Mouse (Mus musculus) layer of hippocampus, postnatal 14 days (tissue): Measurements from ENCODE around the gene Ltbp1. TPM values are rescaled to one million over a fixed set of nuclear protein-coding genes. Genes with fewer than 3 reads are reported as not detected.
"Not testable (repeated sequence)": the region's sequence is repeated elsewhere in the genome, so short reads cannot be mapped to it uniquely, and the experiment has no call there.

Experiments
- DNase-seq, 2 experiments: peaks; one replicate each; pipeline ENCODE4 v3.0.0; 2021 to 2022; ENCODE audit warnings: low spot score in 2 of 2, mixed read lengths in 1 of 2
- total RNA-seq, 2 experiments: library from RNA; stranded (reverse); gene quantifications; 2 replicates each; pipeline ENCODE4 v1.2.3; 2021

Gene Ltbp1
- total RNA-seq, 2 experiments from 2014 or later: 8.9 to 9.2 TPM

DNA sequence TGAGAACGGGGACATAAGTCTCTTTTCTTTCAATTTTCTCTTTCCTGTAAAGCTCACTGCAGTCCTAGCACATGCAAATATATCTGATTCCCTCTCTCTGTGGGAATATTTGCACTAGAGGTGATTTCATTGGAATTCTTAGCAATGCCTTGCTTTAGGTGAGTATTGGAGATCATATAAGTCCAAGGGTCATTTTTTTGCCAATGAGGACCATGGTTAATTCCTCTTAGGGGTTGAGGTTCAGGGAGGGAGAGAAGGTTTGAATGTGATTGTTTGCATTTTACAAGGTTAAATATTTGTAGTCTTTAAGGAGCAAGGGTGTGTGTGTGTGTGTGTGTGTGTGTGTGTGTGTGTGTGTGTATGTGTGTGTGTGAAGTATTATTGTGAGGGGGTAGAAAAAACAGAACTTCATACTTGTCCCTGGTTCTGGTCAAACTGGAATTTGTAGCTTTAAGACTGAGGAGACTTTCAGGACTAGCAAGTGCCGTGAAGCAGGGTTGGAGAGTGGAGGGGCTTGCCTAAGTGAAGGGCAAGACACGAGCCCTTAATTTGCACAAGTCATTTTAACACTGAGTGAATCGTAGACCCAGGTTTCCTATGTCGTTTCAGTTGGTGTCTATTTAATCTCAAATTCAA is 103.8 kb downstream of the Ltbp1 start:
- DNase-seq: no peak

DNA sequence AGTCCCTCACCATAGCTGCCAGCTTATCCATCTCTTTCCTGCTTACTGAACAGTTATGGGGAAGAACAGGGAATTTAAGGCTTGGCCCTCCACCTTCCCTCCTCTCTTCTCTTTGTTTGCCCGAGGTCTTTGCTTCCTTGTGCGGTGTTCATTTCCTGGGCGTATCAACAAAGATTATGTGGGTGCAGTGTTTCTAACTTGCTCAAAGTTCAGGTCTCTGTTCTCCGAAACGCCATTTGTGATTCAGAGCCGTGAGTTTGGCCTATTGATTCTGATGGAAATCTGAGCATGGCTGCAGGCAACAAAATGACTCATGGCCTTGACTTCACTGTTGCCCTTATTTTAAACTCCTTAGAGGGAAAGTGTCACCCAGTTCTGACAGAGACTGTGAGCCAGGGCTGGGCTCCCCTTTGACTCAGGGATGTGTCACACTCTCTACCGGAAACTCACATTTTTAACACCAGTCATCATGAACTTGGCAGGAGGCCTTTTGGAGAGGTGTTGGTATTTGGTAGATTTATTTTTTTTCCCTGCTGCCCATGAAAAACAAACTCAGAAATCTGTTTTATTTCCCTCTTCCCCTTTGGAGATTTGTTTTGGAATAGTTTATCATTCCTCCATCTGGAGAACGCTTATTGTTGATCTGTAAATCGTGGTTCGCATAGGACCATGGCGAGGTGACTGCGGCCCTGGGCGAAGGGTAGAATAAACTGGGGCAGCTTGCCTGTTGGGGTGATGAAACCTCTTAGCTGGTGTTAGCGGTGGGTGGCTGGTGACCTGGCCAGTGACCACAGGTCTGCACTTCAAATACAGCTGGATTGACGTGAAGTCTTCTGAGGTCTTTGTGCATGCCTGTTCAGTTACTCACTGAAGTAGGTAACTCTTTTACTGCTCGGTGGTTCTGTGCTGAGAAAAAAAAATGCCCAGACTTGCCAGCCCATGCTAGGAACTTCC is 105.2 kb downstream of the Ltbp1 start:
- no peak for DNase-seq

DNA sequence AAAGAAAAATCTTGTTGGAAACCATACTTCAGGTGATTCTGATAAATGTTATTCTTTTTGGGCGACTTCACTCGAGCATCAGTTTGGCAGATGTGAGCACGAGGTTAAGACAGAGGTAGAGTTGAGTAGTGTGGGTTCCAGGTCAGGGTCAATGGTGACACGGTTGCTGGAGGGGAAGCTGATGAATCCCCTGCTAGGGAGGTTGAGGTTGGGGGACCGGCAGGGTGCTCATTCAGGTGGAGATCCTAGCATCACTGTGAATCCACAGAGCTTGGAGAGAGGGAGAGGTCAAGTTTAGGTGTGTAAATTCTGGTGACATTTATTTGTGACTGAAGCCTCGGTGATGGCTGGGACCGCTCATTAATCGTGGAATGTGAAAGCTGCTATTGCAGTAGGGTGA is 110.2 kb downstream of the Ltbp1 start:
- DNase-seq: no peak

DNA sequence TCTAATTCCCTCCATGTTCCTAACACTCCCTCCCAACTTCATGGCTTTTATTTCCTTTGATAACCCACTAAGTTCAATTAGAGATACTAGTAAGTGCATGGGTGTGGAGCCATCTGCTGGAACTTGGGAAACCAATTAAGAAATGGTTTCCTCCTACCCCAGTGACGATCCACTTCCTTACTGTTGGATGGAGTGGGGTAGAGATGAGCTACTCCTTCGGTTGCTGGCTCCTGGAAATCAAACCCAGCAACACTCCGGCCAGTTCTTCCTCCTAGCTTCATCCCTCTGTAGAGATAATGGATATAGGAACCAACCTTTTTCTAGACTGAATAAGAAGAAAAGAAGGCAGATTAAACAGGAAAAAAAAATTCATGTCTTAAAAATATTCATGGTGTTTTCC is 113.5 kb downstream of the Ltbp1 start:
- no peak for DNase-seq

DNA sequence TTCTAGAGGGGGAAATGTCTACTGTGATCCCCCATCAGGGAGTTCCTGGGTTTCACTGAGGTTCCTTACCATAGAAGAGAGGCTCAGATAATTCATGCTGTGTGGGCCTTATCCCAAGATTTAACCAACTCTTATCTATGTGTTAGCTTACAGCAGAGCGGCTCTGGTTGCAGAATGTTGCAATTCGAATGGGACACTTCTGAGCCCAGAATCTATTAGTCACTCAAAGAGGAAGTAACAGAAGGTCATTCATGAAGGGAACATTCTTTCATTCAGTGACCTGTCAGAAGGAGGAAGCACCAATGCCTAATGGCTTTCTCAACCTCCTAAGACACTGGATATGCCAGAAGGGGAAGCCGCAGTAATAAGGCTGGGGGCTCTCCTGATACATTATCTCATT is 114.1 kb downstream of the Ltbp1 start:
- DNase-seq: no peak

DNA sequence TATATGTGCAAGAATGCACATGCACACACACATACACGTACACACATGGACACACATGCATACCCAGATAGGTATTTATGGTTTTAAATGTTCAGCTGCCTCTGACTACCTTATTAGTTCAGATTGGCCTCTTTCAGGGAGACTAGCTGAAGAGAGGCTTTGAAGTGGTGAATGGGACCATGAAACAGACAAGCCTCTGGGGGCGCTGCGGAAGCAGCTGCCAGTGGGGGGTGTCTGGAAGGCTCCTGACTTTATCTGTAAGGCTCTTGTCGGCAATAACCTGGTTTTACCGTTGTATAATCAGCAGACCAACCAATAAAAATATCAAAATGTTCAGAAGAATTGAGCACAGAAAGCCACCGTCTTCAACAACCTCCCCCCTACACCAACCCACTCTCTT is 114.7 kb downstream of the Ltbp1 start:
- no peak for DNase-seq

GRCm38 (mm10) chr17:75122584-75123282 is 117.4 kb downstream of the Ltbp1 start:
- no peak for DNase-seq

- DNase-seq: no peak
Observed at GRCm38 (mm10) chr17:75128337-75128935, 123.1 kb downstream of the Ltbp1 start.

- DNase-seq: no peak
Observed at GRCm38 (mm10) chr17:75133983-75134382, 128.6 kb downstream of the Ltbp1 start.

- DNase-seq: no peak
Observed at GRCm38 (mm10) chr17:75139731-75140130, 134.4 kb downstream of the Ltbp1 start.

DNA sequence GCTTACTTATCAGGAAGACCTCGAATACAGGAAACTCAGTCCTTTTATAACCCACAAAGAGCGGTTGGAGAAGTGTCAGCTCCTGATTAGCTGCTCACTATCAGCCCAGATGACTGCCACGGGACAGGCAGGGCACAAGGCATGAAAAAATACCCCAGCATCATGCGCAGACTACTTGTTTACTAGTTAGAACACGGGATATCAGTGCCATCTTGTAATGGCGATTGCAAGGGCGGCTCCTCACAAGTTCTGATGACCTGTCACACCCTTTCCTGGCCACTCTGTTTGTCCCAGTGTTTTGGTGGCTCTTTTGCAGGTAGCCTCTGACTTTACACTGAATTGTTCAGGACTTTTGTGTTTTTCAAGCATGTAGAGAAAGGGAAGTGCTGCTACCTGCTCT is 137.5 kb downstream of the Ltbp1 start:
- not testable (repeated sequence) for DNase-seq

DNA sequence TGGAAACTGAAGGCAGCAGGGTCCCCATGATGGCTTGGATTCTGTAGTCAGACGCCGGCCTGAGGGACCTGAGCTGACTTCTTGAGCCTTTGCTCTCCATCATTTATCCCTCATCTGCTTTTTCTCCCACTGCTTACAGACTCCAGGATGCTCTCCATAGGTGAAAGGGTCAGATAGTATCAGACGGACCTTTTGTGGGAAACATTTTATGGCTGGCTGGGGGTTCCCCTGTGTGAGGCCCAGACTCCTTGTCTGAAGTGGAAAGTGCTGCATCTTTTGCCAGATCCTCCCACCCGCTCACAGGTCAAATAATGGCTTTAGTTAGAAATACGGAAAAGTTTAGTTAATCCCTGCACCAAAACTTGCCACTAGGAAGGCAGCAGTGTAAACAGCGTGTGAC is 138.6 kb downstream of the Ltbp1 start:
- no peak for DNase-seq

- DNase-seq: no peak
Observed at GRCm38 (mm10) chr17:75147218-75147617, 141.8 kb downstream of the Ltbp1 start.

DNA sequence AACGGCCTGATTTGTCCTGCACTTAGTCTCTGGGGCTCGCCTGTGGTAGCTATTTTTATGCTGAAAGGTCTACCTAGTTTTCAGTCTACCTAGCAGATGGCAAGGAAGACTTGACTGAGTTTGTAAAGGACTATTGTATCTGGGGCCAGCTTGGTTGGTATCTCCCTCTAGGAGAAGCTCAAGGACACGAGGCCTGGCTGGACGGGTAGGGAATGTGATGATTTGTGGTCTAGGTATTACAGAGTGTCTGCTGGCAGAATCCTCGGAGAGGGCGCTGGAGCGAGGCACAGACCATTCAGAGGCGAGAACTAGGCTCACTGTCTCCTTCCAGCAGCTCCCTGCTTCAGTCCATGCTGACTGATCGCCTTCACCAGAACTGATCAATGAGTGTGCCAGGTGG is 146.4 kb downstream of the Ltbp1 start:
- DNase-seq: no peak

GRCm38 (mm10) chr17:75153088-75153487 is 147.7 kb downstream of the Ltbp1 start:
- DNase-seq: no peak

DNA sequence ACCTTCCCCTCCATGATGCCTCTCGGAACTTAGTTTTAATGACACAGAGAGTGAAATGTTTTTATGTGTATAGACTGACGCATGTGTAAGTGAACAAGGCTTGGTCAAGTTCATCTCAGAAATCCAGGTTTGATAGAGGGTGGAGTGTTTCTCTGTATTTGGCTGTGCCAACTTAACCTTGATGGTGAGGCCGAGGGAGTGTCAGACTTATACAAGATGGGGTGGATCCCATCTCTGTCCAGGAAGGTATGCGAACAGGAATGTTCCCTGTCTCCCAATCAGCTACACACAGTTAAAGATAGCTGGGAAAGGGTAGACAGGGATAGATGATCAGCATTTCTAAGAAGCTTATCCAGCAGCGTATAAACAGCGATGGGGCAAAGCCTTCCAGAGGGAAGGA is 153.0 kb downstream of the Ltbp1 start:
- no peak for DNase-seq

DNA sequence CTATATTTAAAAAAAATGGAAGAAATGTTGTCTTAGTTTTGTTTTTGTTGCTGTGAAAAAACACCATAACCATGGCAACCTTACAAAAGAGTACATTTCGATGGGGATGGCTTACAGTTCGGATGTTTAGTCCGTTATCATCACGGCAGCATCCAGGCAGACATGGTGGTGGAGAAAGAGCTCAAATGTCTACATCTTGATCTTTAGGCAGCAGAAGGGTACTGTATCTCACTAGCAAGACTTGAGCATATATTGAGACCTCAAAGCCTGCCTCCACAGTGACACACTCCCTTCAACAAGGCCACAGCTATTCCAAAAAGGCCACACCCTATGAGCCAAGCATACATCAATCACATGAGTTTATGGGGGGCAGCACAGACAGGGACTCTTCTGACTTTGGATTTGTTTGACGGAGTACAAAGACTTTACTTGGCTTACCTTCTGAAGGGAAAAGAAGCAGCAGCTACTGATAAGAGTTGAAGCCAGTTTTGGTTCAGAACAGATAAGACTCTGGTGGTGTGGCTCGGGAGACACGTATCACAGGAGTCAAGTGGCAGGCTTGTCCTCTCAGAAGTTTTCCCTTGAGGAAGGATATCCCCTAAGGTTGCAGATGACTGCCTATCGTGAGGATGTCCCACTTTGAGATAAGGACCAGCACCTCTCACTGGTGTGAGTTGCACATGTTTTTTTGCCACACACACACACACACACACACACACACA is 153.9 kb downstream of the Ltbp1 start:
- no peak for DNase-seq

- no peak for DNase-seq
Observed at GRCm38 (mm10) chr17:75161062-75161461, 155.7 kb downstream of the Ltbp1 start.

DNA sequence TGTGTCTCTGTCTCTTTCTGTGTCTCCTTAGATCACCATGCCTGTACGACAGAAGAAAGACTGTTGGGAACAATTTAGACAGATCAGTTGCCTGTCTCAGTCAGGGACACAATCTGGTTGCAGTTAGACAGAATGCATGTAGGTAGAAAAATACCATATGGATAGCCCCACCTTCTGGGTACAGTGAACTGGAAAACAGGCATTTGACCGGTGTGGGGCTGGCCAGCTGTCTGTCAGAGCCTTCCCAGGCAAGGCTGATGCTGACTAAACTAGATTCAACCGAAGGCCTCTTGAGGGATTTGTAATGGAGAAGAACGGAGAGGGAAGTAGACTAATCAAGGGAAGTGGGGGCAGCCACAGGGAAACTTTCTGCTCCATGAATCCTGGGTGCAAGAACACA is 156.6 kb downstream of the Ltbp1 start:
- DNase-seq: no peak

GRCm38 (mm10) chr17:75164566-75164965 is 159.2 kb downstream of the Ltbp1 start:
- no peak for DNase-seq
